Mouse (Mus musculus): ENCODE measurements around the gene Diras2. TPM values are rescaled to one million over a fixed set of nuclear protein-coding genes. Genes with fewer than 3 reads are reported as not detected.

Diras2 gene
- polyA plus RNA-seq, 1 experiment, result 0.08 TPM

DNA sequence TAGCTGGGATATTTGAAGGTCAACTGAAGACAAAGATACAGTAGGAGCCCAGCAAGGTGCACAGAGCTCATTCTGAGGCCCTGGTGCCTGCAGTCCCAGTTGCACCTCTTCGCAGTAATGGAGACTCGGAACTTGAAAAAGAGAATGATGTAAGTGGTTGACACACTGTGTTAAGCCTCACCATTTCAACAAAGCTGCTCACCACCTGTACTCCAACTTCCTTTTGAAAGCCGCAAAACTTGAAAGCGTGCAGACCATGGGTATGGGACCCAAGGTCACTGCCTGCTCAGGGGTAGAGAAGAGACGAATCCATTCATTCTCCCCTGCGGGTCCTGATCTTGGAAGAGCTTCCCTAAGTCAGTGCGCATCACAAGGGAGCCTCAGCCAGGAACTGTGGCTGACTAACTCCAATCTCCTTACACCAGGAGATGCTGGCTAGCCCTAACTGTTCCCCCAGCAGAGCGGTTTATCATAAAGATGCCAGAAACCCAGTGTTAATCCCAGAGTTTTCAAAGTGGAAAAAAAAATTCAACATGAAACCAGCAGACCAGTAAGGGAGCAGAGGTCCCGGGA, 35.2 kb upstream of the Diras2 start:
- 89% methylated on average over 9 of the region's 9 CpGs for WGBS
- no peak overlapping the region for H3K27ac ChIP-seq (ENCODE audit: insufficient read depth, low read depth, low read length)
- no peaks in the 10 kb centered on the region for H3K4me1 ChIP-seq (ENCODE audit: control insufficient read depth, insufficient read depth, low read length)
- H3K4me3 ChIP-seq (ENCODE audit: insufficient read depth, low read depth, low read length), result no peak overlapping the region
- no peaks in the 10 kb centered on the region for H3K27me3 ChIP-seq (replicated peaks; ENCODE audit: control insufficient read depth, insufficient read depth, low read length)
- H3K36me3 ChIP-seq (ENCODE audit: control insufficient read depth, insufficient read depth, low read length), result no peaks in the 10 kb centered on the region
- TF ChIP-seq CTCF (conservative IDR thresholded peaks at IDR 0.05; ENCODE audit: insufficient read depth, insufficient read length, low read depth, low read length) (no peak), POLR2A (IDR thresholded peaks at IDR 0.05; ENCODE audit: low read depth, low read length) (no peak)
- DNase-seq, result no peak

DNA sequence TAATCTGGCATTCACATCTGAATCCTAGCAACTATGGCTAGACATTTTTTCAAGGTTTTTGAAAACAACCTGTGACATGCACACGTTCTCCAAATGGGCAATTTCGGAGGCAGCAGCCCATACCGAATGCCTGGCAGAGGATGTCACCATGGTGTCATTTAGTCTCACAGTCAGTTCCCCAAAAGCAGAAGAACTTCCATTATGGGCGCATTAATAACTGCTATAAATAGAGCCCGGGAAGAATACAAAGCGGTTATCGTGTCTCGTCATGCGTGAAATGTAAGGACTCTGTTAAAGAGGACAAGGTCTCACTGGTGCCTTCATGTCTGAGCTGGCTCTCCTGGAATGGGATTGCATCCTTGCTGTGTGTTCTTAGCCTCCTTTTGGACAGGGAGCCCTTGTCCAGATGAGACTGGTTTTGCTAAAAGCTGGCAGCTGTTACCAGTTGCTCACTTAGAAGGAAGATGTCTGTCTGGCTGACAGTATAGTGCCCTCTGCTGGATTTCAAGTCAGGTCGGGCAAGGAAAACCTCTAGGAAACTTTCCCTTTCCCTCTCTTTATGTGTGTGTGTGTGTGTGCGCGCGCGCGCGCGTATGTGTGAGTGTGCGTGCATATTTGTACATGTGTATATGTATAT, 34.1 kb upstream of the Diras2 start:
- Histone ChIP-seq H3K36me3 (ENCODE audit: control insufficient read depth, insufficient read depth, low read length) (no peaks in the 10 kb centered on the region), H3K4me3 (ENCODE audit: insufficient read depth, low read depth, low read length) (no peak overlapping the region), H3K27me3 (replicated peaks; ENCODE audit: control insufficient read depth, insufficient read depth, low read length) (no peaks in the 10 kb centered on the region), H3K4me1 (ENCODE audit: control insufficient read depth, insufficient read depth, low read length) (no peaks in the 10 kb centered on the region), H3K27ac (ENCODE audit: insufficient read depth, low read depth, low read length) (no peak overlapping the region)
- TF ChIP-seq CTCF (conservative IDR thresholded peaks at IDR 0.05; ENCODE audit: insufficient read depth, insufficient read length, low read depth, low read length) (no peak), POLR2A (IDR thresholded peaks at IDR 0.05; ENCODE audit: low read depth, low read length) (no peak)
- DNase-seq, result peak; percentile 3
- WGBS, result 75% methylated on average over 18 of the region's 18 CpGs

DNA sequence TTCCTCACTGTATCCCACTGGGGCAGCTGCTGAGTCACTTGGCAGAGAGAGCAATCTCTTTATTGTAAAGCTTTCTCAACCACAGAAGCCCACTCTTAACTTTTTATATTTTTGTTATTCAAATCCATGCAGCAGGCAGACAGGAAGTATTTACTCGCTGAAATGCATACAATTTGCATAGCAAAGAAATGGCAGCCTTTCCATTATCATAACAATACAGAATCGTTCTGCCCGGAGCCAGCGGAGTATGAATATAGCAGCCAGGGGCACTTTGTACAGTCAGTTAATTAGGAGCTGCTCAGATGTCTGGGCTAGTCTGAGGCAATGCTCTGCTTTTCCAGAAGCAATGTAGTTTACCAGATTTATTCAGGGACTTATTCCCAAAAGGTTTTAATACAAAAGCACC, 31.1 kb upstream of the Diras2 start:
- DNase-seq, result no peak
- TF ChIP-seq CTCF (conservative IDR thresholded peaks at IDR 0.05; ENCODE audit: insufficient read depth, insufficient read length, low read depth, low read length), result no peak
- Histone ChIP-seq H3K36me3 (ENCODE audit: control insufficient read depth, insufficient read depth, low read length) (no peaks in the 10 kb centered on the region), H3K4me3 (ENCODE audit: insufficient read depth, low read depth, low read length) (no peak overlapping the region), H3K4me1 (ENCODE audit: control insufficient read depth, insufficient read depth, low read length) (no peaks in the 10 kb centered on the region), H3K27ac (ENCODE audit: insufficient read depth, low read depth, low read length) (no peak overlapping the region), H3K27me3 (replicated peaks; ENCODE audit: control insufficient read depth, insufficient read depth, low read length) (no peaks in the 10 kb centered on the region)
- whole genome bisulfite sequencing, result 33% methylated on average over 4 of the region's 4 CpGs

DNA sequence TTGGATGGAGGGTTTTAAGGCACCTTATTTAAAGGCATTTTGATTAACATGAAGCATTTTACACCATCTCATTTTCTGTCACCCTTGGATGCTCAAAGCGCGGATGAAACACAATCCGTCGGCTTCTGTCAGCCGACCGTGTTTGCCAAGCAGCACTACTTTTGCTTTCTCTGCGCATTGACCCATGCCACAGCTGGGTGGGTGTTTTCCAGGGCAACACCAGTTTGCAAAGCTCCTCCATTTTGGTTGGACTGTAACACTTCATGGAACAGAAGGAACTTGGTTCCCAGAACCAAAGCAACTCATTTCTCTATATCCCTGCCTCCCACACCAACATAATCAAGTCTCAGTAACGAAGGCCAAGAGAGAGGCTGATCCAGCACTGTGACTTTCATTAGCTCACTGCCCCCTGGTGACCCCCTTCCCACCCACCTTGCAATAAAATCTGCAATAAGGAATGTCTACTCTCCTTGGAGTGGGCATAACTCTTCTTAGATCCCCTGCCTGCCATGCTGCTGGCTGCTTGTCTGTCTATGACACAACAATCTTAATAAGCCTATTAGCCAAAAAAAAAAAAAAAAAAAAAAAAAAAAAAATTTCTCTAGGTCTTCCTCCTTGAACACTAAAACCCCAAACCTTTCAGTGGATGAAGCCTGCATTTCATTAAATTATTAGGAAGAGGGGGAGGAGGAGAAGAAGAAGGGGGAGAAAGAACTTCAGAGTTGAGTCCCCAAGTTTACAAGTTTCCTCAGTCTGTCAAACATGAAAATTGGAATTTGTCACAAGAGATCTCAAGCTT, 30.5 kb upstream of the Diras2 start:
- WGBS, result 58% methylated on average over 8 of the region's 8 CpGs
- H3K36me3 ChIP-seq (ENCODE audit: control insufficient read depth, insufficient read depth, low read length), result no peaks in the 10 kb centered on the region
- no peaks in the 10 kb centered on the region for H3K27me3 ChIP-seq (replicated peaks; ENCODE audit: control insufficient read depth, insufficient read depth, low read length)
- no peaks in the 10 kb centered on the region for H3K4me1 ChIP-seq (ENCODE audit: control insufficient read depth, insufficient read depth, low read length)
- no peak overlapping the region for H3K27ac ChIP-seq (ENCODE audit: insufficient read depth, low read depth, low read length)
- no peak for TF ChIP-seq POLR2A (IDR thresholded peaks at IDR 0.05; ENCODE audit: low read depth, low read length)
- no peak for TF ChIP-seq CTCF (conservative IDR thresholded peaks at IDR 0.05; ENCODE audit: insufficient read depth, insufficient read length, low read depth, low read length)
- no peak for DNase-seq
- H3K4me3 ChIP-seq (ENCODE audit: insufficient read depth, low read depth, low read length), result no peak overlapping the region

DNA sequence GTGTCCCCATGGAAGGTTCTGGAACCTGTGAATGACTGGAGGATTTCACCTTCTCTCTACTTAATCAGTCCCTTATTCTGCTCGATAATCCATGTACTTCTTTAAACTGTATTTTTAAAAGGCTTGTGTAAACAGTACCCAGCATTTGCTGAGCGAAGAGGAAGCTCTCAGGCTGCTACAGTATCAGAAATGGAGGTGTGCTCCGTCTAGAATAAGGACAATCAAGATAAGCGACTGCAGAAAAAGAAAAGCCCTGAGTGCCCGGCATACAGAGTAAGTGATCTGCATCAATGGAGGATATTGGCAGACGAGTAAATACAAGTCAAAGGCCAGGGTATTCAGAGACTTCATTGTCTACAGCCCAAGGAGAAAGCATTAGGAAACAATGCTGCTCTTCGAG, 26.3 kb upstream of the Diras2 start:
- WGBS, result 79% methylated on average over 7 of the region's 7 CpGs
- TF ChIP-seq POLR2A (IDR thresholded peaks at IDR 0.05; ENCODE audit: low read depth, low read length) (no peak), CTCF (conservative IDR thresholded peaks at IDR 0.05; ENCODE audit: insufficient read depth, insufficient read length, low read depth, low read length) (no peak)
- Histone ChIP-seq H3K27ac (ENCODE audit: insufficient read depth, low read depth, low read length) (no peak overlapping the region), H3K27me3 (replicated peaks; ENCODE audit: control insufficient read depth, insufficient read depth, low read length) (no peaks in the 10 kb centered on the region), H3K36me3 (ENCODE audit: control insufficient read depth, insufficient read depth, low read length) (no peaks in the 10 kb centered on the region), H3K4me1 (ENCODE audit: control insufficient read depth, insufficient read depth, low read length) (no peaks in the 10 kb centered on the region), H3K4me3 (ENCODE audit: insufficient read depth, low read depth, low read length) (no peak overlapping the region)
- no peak for DNase-seq

DNA sequence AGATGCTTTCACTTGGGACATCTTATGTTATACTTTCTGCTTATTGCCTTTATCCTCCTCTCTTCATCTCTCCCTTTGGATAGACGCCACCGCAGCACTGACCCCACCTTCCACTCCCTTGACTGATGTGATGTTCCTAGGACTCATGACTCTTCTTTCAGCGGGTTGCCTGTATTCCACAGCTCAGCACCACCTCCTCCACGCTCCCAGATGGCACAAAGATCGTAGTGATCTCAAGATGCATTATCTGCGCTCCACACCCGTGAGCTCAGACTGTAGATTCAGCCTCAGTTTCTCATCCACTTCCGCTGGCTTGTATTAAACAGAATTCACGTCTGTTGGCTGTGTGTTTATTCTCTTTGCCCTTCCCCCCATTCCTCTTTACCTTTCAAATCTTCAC, 23.6 kb upstream of the Diras2 start:
- DNase-seq, result no peak
- H3K36me3 ChIP-seq (ENCODE audit: control insufficient read depth, insufficient read depth, low read length), result no peaks in the 10 kb centered on the region
- no peak for TF ChIP-seq CTCF (conservative IDR thresholded peaks at IDR 0.05; ENCODE audit: insufficient read depth, insufficient read length, low read depth, low read length)
- no peak for TF ChIP-seq POLR2A (IDR thresholded peaks at IDR 0.05; ENCODE audit: low read depth, low read length)
- no peaks in the 10 kb centered on the region for H3K27me3 ChIP-seq (replicated peaks; ENCODE audit: control insufficient read depth, insufficient read depth, low read length)
- no peaks in the 10 kb centered on the region for H3K4me1 ChIP-seq (ENCODE audit: control insufficient read depth, insufficient read depth, low read length)
- 82% methylated on average over 9 of the region's 9 CpGs for WGBS
- no peak overlapping the region for H3K4me3 ChIP-seq (ENCODE audit: insufficient read depth, low read depth, low read length)
- H3K27ac ChIP-seq (ENCODE audit: insufficient read depth, low read depth, low read length), result no peak overlapping the region

DNA sequence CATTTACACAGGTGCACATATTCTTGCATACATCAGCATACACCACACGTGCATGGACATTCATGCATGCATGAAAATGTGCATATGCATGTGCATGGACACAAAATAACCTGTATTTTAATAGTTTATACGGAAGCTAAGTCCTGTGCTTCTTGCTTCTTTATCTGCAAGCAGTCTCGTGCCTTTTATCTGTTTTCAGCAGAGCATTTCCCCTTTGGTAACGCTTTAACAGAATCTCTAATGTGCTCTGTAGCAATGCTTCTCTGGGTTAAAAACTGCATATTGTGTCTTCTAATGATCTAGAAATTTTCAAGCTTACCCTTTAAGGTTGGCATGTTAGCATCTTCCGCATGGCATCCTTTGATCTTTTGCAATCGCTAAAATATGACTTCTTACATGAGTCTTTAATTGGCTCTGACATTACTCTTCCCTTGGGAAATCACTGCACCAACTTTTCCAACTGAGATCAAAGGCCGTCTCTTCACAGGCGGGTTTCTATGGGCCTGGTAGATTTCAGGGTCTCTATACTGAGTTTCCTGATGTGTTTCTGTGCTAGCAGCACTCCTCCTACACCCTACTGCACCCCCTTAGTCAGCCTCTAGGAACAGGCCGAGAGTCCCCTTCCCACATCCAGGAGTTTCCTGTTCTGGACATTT, 21.9 kb upstream of the Diras2 start:
- 75% methylated on average over 9 of the region's 9 CpGs for WGBS
- TF ChIP-seq POLR2A (IDR thresholded peaks at IDR 0.05; ENCODE audit: low read depth, low read length) (no peak), CTCF (conservative IDR thresholded peaks at IDR 0.05; ENCODE audit: insufficient read depth, insufficient read length, low read depth, low read length) (no peak)
- H3K4me1 ChIP-seq (ENCODE audit: control insufficient read depth, insufficient read depth, low read length), result no peaks in the 10 kb centered on the region
- DNase-seq, result no peak
- H3K36me3 ChIP-seq (ENCODE audit: control insufficient read depth, insufficient read depth, low read length), result no peaks in the 10 kb centered on the region
- no peaks in the 10 kb centered on the region for H3K27me3 ChIP-seq (replicated peaks; ENCODE audit: control insufficient read depth, insufficient read depth, low read length)
- no peak overlapping the region for H3K4me3 ChIP-seq (ENCODE audit: insufficient read depth, low read depth, low read length)
- H3K27ac ChIP-seq (ENCODE audit: insufficient read depth, low read depth, low read length), result no peak overlapping the region

All from kidney, adult 2 months (tissue).